Mouse (Mus musculus): Measurements from ENCODE around the gene Ndufv3.

The Ndufv3 gene

DNA sequence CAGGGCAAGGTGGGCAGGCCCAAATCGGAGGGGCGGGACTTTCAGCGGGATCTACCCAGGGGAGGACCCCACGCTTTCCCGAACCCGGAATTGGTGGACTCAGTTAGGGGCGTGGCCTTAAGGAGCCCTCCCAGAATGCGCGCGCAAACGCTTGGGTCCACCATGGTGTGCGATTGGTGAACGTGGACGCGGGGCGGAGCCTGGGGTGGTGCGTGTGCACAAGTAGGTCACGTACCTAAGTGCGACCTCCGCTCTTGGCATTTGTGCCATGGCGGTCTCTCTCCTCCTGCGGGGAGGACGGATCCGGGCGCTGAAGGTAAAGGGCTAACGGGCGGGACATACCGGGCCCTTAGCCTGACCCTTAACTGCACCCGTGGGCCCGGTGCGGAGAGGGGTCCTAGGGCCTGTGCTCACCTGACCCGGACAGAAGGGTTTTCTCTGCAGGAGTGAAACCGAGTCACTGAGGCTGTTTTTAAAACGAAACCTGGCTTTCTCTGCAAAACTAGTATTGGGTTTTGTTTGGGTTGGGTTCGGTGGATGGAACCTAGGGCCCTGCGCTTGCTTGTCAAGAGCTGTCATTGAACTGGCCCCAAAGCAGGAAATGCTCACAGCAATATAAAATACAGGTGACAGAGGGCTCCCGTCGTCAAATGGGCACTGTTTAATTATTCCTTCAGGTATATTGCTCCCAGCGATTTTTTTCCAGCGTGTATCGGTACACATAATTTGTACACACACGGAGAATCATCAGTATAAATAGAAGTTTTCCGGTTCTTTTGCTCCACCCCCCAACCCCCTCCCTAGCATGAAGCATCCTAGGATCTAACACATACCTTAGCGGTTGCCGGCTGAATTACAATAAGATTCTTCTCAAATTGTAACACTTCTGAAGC is at the start of gene Ndufv3, which contains the start of gene Wdr4:
Gene Ndufv3 (plus strand): TSS at position 170 of the 893 bp plus-strand sequence.
Gene Wdr4 (minus strand): TSS at position 35 of the 893 bp plus-strand sequence.
- DNase-seq = peak; percentile 99

DNA sequence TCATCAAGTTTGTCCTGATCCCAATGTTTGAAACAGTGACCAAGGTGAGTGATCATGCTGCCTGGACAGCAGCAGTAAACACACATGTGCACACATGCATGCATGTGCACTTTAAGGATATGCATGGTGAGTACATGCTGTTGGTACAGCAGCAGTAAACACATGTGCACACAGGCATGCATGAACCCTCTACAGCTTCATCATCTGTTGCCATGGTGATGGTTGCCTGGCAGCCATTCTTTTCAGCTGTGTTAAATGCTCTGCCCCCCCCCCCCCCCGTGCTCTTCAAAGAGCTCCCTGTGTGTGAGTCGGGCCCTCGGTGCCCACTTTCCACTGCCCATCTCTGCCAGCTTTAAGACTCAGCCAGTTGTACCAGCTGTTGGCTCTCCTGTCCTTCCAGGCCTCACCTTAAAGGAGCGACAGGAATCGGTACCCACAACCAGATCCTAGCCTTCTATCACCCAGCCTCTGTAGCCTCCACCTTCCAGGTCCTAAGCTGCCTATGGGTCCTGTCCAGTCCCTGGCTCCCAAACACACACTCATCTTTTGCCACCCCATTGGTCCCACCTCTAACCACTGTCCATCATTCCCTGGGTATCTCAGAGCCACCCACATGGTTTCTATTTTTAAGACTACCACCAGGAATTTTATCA is 49.0 kb upstream of the Ndufv3 start:
- no peak for DNase-seq

DNA sequence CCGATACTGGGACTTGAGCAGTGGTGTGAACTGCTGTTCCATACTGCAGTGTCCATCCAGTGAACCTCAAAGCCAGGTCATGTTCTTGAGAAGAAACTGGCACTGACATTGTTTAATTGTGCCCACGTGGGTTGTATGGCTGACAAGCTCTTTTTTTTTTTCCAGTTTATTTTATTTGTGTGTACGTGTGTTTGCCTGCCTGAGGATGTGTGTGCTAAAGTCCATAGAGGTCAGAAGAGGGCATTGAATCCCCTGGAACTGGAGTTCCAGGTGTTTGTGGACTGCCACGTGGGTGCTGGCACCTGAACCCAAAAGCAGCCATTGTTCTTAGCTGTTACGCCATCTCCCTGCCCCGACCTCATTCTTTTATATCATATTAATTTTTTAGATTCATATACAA is 45.5 kb upstream of the Ndufv3 start:
- no peak for DNase-seq

DNA sequence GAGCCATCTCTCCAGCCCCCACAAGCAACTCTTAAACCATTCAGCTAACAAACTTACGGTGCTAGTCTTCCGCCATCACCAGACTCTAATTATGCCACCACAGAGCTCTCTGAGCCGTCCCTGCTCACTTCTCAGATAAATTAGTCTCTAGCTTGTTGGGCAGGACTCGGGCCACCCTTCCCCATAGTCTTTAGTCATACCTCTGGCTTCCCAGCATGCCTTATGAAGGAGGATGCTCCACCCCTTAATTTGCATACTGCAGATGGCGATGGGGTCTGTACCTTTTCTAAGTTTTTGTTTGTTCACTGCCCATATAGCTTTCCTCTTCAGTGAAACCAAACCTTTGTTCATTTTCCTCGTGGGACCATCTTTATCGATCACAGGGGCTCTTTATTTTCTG is 41.3 kb upstream of the Ndufv3 start:
- DNase-seq = no peak

DNA sequence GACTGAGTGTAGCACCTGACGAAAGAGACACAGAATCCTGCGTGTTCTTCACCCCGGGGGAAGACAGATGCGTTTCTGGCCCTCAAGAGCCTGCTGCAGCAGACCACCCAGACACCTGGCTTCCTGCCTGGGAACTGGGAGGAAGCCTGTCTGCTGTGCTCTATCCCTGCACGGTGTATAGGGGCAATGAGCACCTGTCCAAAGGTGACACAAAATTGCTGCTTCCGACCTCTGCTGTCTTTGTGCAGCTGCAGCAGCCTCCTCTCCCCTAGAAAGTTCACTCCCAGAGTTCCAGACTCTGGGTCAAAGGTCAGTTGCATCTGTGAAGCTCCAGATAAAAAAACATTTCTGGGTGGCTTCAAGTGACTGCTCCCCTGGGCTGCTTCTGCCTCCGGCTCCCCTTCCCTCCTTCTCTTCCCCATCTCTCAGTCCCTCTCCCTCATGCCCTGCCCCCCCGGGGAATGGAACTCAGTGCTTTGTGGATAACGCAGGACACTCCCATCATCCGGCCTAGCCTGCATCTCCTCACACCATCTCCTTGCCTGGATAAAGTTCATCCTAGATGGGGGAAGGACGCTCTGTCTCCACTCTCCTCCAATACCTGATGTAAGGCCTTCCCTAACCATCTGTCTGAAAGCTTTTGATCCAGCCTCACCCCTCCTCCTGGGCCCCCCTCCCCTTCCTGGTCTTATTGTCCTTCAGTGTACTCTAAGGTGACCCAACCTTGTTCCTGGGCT is 40.6 kb upstream of the Ndufv3 start:
- no peak for DNase-seq

DNA sequence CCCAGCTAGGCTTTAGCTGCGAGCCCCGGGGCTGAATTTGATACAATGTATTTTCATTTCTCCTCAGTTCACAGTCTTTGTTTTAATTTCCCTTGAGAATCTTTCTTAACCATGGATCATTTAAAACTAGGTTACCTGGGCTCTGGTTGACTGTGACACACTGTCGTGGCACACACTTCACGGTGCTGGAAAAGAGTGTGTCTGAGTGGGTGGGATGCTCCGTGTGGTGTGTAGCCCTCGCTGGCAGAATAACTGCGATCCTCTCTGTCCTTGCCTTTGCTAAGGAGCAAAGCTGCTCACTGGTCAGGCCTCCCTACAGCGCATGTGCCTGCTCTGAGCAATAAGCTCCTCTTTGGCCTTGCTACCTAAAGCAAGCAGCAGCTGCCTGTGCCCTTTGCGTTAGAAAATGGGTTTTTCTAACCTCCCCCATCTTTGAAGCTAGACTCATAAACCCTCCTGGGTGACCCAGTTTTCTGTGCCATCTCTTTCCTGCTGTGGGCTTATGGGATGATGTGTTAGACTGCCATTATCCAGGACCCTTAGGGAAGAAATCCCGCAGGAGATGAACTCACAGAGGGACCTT is 33.2 kb upstream of the Ndufv3 start:
- no peak for DNase-seq

DNA sequence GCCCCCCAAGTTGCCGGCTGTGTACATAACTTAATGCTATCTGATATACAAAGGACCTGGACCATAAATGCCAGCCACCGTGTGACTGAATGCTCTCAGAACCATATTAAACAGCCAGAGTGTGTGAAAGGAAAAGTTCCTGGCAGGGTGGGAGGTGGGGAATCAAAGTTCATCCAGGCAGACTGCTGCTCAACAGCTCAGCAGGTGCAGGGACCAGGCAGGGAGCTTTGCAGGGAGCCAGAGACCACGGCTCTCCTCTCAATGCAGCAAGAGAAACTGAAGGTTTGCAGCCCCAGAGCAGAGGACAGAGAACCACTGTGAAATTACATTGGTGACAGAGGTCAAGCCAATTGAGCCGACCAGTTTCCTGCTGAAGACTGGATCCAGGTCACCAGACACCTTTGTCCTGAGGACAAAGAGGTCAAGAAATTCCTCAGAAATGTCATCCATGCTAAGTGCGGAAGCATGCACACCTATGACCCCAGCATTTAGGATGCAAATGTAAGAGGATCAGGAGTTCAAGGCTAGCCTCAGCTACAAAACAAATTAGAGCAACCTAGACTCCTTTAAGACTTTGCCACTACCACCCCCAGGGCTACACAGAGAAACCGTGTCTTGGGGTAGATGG is 32.4 kb upstream of the Ndufv3 start:
- no peak for DNase-seq

DNA sequence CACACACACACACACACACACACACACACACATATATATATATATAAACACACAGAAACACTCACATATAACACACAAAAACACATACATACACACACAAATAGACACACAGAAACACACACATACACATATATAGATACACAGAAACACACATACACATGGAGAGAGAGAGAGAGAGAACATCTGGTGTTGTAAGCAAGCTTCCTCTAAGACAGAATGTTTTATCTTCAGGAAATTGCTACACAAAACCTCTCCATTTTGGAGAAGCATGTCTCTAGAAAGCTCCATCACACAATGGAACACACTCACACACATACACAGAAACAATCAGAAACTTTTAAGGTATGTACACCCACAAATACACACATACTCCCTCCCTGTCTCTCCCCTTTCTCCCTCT is 28.6 kb upstream of the Ndufv3 start:
- DNase-seq = no peak

DNA sequence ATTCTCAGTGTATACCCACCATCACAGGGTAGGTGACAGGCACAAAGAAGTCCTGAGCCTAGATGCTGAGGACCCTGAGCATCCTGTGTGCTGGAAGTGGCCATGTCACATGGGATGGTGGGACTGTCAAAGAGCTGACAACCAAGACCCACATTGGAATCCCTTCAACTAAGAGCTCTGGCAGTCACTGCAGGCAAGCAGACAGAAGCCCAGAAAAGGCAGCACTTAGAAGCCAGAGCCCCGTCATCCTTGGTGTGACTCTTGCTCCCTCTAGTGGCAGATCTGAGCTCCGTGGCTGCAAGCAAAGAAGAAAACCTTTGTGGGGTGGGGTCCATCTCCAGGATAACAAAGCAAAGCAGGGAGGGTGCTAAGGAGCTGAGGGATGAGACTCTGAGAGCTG is 27.5 kb upstream of the Ndufv3 start:
- peak; percentile 83 for DNase-seq

DNA sequence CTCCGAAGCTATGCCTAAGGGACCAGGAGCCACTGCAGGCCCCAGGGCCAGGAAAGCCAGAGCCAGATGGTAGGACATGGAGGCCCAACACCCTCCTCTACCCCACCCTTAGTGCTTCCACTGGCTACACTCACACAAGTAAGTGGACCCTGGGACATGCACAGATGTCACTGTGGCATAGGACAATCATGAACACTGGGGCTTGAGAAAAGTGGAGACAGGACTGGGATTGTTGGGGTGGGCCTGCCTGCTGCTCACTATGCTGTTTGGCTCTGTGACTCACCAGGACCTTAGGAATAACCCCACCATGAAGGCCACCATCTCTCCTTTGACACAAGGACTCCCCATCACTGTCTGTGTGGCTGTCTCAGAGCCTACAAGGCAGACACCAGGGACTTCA is 24.9 kb upstream of the Ndufv3 start:
- DNase-seq = no peak

DNA sequence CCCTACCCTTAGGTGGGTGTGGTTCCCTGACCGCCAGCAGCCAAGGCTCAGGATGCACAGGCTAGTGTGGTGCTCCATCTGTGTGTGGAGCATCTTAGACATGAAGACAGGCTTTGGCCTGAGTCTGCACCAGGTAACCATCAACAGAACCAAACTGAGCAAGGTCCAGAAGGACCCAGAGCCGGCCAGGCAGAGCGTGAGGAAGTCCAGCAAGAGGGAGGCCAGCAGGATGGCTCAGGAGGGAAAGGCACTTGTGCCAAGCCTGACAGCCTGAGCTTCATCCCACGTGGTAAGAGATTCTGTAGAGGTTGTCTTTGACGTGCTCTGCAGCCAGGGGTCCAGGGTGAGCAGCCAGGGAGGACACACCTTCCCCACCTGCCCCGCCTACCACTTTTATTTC is 22.2 kb upstream of the Ndufv3 start:
- DNase-seq = peak; percentile 80

DNA sequence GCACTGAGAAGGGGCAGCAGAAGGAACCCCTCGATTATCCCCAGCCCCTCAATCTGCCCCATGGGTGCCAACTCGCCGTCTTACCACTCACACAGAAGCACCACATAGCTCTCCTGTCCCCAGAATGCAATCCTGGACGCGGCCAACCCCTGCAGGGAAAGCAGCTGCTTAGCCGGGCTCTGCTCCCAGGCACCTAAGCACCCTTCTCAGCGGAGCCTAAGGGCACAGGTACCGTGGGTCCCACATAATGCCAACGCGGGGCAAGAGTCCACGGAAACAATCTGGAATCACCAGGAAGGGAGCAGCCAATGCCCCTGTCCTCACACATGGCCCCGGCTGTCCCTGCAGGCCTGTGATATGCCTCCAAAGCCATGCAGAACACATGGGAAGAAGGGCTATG is 20.2 kb upstream of the Ndufv3 start:
- peak; percentile 61 for DNase-seq

DNA sequence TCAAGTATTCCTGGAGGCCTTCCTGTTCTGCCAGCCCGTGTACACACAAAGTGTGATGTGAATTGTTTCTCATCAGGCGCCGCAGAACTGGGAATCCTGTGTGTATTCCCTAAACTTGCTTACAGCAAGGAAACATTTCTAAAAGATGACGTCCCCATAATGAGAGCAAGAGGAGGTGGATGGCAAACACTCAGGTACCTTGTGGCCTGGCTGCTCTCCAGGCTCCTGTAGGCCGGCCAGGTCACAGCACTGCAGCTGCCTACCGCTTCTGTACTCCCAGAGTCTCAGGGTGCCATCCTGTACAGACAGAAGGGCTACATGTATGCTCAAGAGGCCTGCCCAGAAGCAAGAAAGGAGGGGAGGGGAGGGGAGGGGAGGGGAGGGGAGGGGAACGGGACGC is 19.5 kb upstream of the Ndufv3 start:
- DNase-seq = peak; percentile 52

DNA sequence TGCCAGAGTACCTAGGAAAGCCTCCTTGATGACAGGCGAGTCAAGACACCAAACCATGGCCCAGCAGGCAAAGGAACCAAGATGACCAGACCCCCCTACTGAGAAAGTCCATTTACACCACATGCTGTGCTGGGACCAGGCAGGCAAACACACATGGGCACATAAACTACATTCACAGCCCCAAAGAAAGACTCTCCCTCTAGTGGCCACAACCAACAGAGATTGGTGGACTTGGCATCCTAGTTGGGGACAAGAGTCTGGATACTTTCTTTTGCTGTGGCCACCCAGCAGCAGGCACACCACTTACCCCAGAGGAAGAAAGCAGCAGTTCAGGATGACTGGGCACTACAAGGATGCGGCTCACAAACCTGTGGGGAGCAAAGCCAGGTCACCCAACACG is 19.0 kb upstream of the Ndufv3 start:
- DNase-seq = no peak

DNA sequence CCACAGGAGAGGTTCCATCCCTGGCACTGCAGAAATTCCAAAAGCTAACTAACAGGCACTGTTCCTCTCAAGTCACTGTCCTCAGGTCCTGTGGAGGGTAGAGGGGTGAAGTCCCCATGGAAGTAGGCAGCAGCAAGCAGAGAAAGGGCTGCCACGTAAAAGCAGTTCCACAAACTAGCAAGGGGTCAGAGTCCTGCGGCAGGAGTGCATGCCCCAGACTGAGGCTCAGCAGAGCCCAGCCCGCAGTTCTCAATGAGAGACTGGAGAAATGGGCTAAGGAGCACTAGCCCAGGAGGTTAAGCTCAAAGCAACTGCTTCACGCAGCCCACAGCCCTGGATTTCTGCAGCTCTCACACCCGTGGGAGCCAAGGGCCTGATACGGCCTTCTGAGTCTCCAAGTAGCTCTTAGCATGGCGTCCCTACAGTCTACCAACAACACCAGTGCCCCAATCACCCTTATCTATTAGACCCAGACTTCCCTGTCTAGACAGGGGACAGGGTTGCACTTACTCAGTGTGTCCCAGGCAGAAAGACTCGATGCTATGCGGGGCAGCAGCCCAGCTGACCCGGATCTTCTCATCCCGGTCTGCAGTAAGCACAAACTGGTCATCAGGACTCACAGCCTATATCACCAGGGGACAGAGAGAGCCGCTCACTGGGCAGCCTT is 17.5 kb upstream of the Ndufv3 start:
- no peak for DNase-seq

DNA sequence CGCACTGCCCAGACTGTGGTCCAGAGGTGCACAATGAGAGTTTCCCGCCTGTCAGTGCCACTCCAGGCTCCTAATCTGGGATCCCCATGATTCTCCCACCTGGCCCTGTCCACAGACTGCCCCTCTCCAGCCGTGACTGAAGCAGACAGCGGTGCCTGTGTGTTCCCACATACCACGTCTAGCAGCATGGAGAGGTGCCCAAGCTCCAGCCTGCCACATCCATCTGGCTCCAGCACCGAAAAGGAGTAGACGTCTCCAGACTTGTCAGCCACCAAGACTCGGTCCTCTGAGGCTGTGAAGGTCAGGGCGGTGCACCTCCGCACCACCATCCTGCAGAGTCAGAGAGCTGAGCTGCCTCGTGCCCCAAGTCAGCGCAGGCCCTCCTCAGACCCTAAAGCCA is 16.6 kb upstream of the Ndufv3 start:
- no peak for DNase-seq

DNA sequence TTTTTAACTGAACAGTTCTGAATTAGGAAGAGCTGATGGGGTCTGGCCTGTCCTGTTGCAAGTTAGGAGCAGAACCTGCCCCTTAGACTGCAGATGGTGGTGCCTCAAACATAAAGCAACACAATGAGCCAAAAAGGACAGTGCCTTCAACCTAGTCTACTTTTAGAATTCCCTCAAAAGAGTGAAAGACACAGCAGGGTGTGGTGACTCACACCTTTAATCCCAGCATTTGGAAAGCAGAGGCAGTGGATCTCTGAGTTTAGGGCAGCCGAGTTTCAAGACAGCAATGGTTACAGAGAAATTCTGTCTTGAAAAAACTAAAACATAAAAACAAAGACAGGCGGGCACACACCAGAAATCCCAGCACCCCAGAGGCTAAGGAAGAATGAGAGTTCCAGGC is 16.0 kb upstream of the Ndufv3 start:
- DNase-seq = no peak

DNA sequence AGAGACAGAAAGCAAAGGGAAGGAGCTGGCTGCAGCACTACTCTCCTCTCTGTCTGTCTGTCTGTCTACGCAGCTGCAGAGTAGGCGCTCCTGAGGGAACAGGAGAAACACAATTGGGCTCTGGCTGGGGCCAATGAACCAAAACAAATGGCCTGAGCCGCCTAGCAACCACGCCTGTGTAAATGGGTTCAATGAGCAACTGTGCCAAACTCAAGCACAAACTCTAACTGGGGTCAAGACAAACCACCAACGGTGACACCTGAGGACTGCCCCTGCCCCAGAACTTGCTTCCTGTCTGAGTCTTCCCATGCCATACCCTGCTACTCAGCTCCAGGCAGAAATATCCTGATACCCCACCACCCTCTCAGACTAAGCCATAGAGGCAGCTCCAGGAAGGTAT is 14.9 kb upstream of the Ndufv3 start:
- no peak for DNase-seq

DNA sequence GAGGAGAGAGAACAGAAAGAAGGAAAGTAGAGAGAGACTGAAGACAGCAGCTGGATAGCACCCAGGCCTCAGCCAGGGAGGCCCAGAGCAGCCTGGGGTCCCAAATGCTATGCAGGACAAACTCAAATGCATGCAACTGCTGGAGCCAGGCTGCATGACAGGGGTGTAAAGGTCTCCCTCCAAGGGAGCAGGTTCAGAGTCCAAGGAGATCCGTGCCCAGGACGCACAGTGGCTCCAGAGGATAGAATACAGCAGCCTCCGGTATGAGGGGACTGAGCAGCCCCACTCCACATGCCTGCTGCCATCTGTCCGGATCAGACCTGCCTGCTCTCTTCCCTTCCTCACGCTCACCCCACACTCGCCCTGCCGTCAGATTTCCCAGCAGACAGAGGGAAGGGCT is 13.6 kb upstream of the Ndufv3 start:
- DNase-seq = no peak

DNA sequence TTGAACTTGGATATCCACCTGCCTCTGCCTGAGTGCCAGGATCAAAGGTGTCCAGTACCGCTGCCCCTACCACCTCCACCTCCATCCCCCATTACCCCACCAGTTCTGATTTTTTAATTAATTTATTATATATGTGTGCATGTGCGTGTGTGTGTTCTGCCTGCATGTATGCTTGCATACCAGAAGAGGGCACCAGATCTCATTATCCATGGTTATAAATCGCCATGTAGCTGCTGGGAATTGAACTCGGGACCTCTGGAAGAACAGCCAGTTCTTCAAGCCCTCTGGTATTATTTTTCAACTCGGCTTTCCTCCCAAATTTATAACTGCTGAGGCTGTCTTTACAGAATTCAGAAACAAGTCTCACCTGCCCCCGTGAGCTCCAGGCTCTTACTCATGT is 9.0 kb upstream of the Ndufv3 start:
- DNase-seq = no peak

DNA sequence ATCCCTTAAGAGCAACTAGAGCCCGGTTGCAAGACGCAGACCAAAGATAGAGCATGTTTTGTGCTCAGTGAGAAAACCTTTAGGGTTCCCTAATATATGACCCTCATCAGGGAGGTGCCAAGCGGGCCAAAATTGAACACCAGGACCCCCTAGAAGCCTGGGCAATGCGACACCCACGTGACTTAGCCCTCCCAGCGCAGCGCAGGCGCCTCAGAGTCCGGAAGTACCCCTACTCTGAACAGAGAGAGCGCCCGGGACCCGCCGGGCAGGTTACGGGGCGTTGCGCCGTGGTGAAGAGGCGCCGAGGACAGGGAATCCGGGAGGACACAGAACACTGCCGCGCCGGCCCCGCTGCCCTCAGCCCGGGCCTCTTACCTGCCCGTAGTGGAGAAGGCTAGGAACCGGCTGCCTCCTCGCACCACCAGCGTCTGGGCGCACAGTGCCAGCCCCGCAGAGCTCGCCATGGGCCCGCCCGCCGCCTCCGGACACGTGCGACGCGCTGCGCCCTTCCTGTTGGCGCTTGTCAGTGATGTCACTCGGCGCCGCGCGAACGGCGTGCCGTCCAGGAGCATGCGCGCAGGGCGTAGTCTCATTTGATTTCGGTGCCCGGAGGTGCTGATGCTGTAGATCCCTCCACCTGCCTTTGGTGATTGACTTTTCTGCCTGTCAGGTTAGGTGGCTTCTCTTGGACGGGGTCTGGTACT is 8.0 kb upstream of the Ndufv3 start:
- DNase-seq = peak; percentile 91

DNA sequence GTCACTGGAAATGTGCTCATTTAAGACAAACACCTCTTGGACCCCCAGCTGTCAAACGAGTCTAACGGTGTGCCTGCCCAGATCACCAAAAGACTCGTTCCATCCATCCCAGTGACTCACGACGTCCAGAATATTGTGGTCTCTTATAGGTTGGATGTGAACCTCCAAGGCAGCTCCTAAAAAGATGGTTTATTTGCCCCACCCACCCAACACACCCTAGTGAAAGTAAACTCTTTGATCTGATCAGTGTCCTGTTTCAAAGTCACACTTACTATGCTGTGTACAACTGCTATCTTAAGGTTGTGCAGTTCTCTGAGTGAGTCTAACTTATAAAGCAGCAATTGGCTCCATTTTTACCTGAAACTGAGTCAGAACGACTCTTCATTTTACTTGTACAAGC is 7.3 kb upstream of the Ndufv3 start:
- DNase-seq = no peak
